In the genomic region with DNA sequence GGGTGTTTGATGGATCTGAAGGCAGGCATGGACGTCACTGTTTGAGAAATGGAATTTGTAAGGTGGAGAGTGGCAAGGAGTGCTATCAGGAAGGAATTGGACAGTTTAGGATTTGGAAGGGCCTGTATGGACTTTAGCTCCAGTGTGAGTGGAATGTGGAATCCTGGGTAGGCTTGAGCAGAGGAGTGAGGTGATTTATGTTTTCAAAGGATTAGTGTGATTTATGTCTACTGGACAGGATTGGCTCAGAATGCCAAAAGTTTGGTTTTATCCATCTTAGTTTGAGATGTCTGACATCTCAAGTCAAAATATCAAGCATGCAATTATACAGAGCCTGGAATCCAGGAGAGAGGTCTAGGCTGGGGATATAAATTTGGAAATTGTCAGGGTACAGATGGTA, we compare ENCODE assay signal across 29 mouse cellular contexts. TPM values are rescaled to one million over a fixed set of nuclear protein-coding genes. Genes with fewer than 3 reads are reported as not detected.
DNase-seq lines count a peak whose midpoint lies in the region; ATAC-seq and TF ChIP-seq lines count a peak whose summit lies in the region.
"Had no signal": no experiment of that assay in that cellular context is flagged by ENCODE, and none has a peak within 500 bp of the region (broad histone marks: within the 10 kb centered on the region; RNA-seq: fewer than 3 reads in every experiment).

No protein-coding gene starts in this region.

- no peak overlapping the region for H3K9ac ChIP-seq in kidney, embryonic 14.5 days (ENCODE audit: low read depth, low read length)
- no peak overlapping the region for H3K9ac ChIP-seq in stomach, embryonic 14.5 days (replicated peaks; ENCODE audit: low read depth, low read length)
- H3K9ac ChIP-seq in stomach, postnatal 0 days (ENCODE audit: low read length) = no peak overlapping the region
- H3K9ac ChIP-seq in stomach, embryonic 16.5 days (ENCODE audit: low read length) = no peak overlapping the region
- H3K9ac ChIP-seq: embryonic facial prominence, embryonic 12.5 days; embryonic facial prominence, embryonic 15.5 days; heart, embryonic 12.5 days; heart, embryonic 15.5 days; hindbrain, embryonic 13.5 days had no signal

- no peak overlapping the region for H3K4me2 ChIP-seq in kidney, embryonic 14.5 days (replicated peaks; ENCODE audit: low read depth, low read length)
- no peak overlapping the region for H3K4me2 ChIP-seq in stomach, embryonic 14.5 days (replicated peaks; ENCODE audit: low read depth, low read length)
- H3K4me2 ChIP-seq in stomach, postnatal 0 days (replicated peaks; ENCODE audit: low read depth) = no peak overlapping the region
- no peak overlapping the region for H3K4me2 ChIP-seq in stomach, embryonic 16.5 days (ENCODE audit: low read depth, low read length)
- H3K4me2 ChIP-seq: embryonic facial prominence, embryonic 12.5 days; embryonic facial prominence, embryonic 15.5 days; heart, embryonic 12.5 days; heart, embryonic 15.5 days; hindbrain, embryonic 13.5 days had no signal

- H3K27ac ChIP-seq in kidney, embryonic 14.5 days (ENCODE audit: low read depth, low read length) = no peak overlapping the region
- H3K27ac ChIP-seq in stomach, embryonic 14.5 days (ENCODE audit: low read length) = no peak overlapping the region
- H3K27ac ChIP-seq in stomach, postnatal 0 days (replicated peaks) = no peak overlapping the region
- H3K27ac ChIP-seq in embryonic fibroblast, embryonic 13.5 days (ENCODE audit: insufficient read depth, low read length) = peak overlapping the region; percentile 38; the same call in 1 of the 2 replicates
- no peak overlapping the region for H3K27ac ChIP-seq in stomach, embryonic 16.5 days (ENCODE audit: low read length)
- H3K27ac ChIP-seq in layer of hippocampus, adult 2 months = no peak overlapping the region
- H3K27ac ChIP-seq: embryonic facial prominence, embryonic 12.5 days; embryonic facial prominence, embryonic 15.5 days; forebrain, embryonic 10.5 days; heart, embryonic 15.5 days; hindbrain, embryonic 10.5 days; hindbrain, embryonic 13.5 days; hindbrain, postnatal 0 days had no signal

- no peaks in the 10 kb centered on the region for H3K27me3 ChIP-seq in kidney, embryonic 14.5 days (ENCODE audit: control insufficient read depth, insufficient read depth, low read length)
- H3K27me3 ChIP-seq in stomach, embryonic 14.5 days (ENCODE audit: control insufficient read depth, insufficient read depth, low read length) = no peaks in the 10 kb centered on the region
- no peaks in the 10 kb centered on the region for H3K27me3 ChIP-seq in stomach, postnatal 0 days (ENCODE audit: control insufficient read depth, insufficient read depth, low read length)
- no peaks in the 10 kb centered on the region for H3K27me3 ChIP-seq in stomach, embryonic 16.5 days (ENCODE audit: control insufficient read depth, insufficient read depth, low read length)
- H3K27me3 ChIP-seq: embryonic facial prominence, embryonic 12.5 days; embryonic facial prominence, embryonic 15.5 days; heart, embryonic 12.5 days; heart, embryonic 15.5 days; hindbrain, embryonic 13.5 days had no signal

- no peaks in the 10 kb centered on the region for H3K9me3 ChIP-seq in kidney, embryonic 14.5 days (ENCODE audit: control insufficient read depth, low read length)
- H3K9me3 ChIP-seq in stomach, embryonic 14.5 days (ENCODE audit: control insufficient read depth, low read depth, low read length) = no peaks in the 10 kb centered on the region
- H3K9me3 ChIP-seq in stomach, postnatal 0 days (ENCODE audit: control insufficient read depth, low read length) = no peaks in the 10 kb centered on the region
- no peaks in the 10 kb centered on the region for H3K9me3 ChIP-seq in stomach, embryonic 16.5 days (replicated peaks; ENCODE audit: control insufficient read depth, low read length)
- H3K9me3 ChIP-seq: embryonic facial prominence, embryonic 12.5 days; embryonic facial prominence, embryonic 15.5 days; forebrain, embryonic 10.5 days; heart, embryonic 12.5 days; heart, embryonic 15.5 days; hindbrain, embryonic 10.5 days; hindbrain, embryonic 13.5 days had no signal

- no peaks in the 10 kb centered on the region for H3K36me3 ChIP-seq in kidney, embryonic 14.5 days (ENCODE audit: control insufficient read depth, insufficient read depth, low read length)
- no peaks in the 10 kb centered on the region for H3K36me3 ChIP-seq in stomach, embryonic 14.5 days (ENCODE audit: control insufficient read depth, insufficient read depth, low read length)
- no peaks in the 10 kb centered on the region for H3K36me3 ChIP-seq in stomach, postnatal 0 days (ENCODE audit: control insufficient read depth, insufficient read depth, low read length)
- no peaks in the 10 kb centered on the region for H3K36me3 ChIP-seq in stomach, embryonic 16.5 days (ENCODE audit: control insufficient read depth, insufficient read depth, low read length)
- H3K36me3 ChIP-seq: embryonic facial prominence, embryonic 12.5 days; embryonic facial prominence, embryonic 15.5 days; forebrain, embryonic 10.5 days; heart, embryonic 12.5 days; heart, embryonic 15.5 days; hindbrain, embryonic 10.5 days; hindbrain, embryonic 13.5 days had no signal

- no peak for TF ChIP-seq CTCF in stomach, postnatal 0 days (IDR thresholded peaks at IDR 0.05; ENCODE audit: low read depth)
- no peak for TF ChIP-seq CTCF in embryonic fibroblast, embryonic 13.5 days (IDR thresholded peaks at IDR 0.05; ENCODE audit: borderline replicate concordance, insufficient read depth, low read length)
- TF ChIP-seq CTCF in layer of hippocampus, adult 2 months (conservative IDR thresholded peaks at IDR 0.05) = no peak

- peak; percentile 77; the same call in 1 of the 2 replicates for ATAC-seq in kidney, embryonic 14.5 days (ENCODE audit: low FRiP score, low TSS enrichment)
- peak; percentile 65; the same call in 1 of the 2 replicates for ATAC-seq in stomach, embryonic 14.5 days (ENCODE audit: insufficient number of reproducible peaks, insufficient read depth, low FRiP score, low read depth)
- ATAC-seq in stomach, postnatal 0 days (ENCODE audit: low FRiP score, low TSS enrichment) = no peak
- peak; percentile 40; the same call in 1 of the 2 replicates for ATAC-seq in stomach, embryonic 16.5 days (ENCODE audit: insufficient read depth, low FRiP score)
- no peak for ATAC-seq in inflammation-experienced regulatory T-cells, adult 6 months
- ATAC-seq: activated CD4-positive, CD25-positive, alpha-beta regulatory T cell, adult 4 months; forebrain, embryonic 14.5 days; hindbrain, postnatal 0 days had no signal

- WGBS in kidney, embryonic 14.5 days = 33% methylated on average over 1 of the region's 1 CpGs
- WGBS in stomach, embryonic 14.5 days = 37% methylated on average over 1 of the region's 1 CpGs
- WGBS in stomach, postnatal 0 days = 37% methylated on average over 1 of the region's 1 CpGs
- 22% methylated on average over 1 of the region's 1 CpGs for WGBS in stomach, embryonic 16.5 days

- TF ChIP-seq EP300 in stomach, postnatal 0 days (optimal IDR thresholded peaks at IDR 0.05) = no peak

- DNase-seq in kidney, postnatal 36 days = no peak
- DNase-seq in stomach, postnatal 0 days (ENCODE audit: low spot score) = no peak
- no peak for DNase-seq in layer of hippocampus, adult 2 months (ENCODE audit: low spot score in 2 of 2)
- DNase-seq: adrenal gland, adult 8-10 months; adrenal gland, postnatal 25 days; cerebellum, adult 11-12 months; cerebellum, adult 8-10 months; cerebellum, postnatal 10 days; cerebellum, postnatal 36 days; gastrocnemius, postnatal 25 days; heart, adult 18-20 months; heart, postnatal 10 days; heart, postnatal 36 days had no signal

- TF ChIP-seq POLR2A in embryonic fibroblast, embryonic 13.5 days (IDR thresholded peaks at IDR 0.05; ENCODE audit: low read depth, low read length) = no peak

- H3K4me1 ChIP-seq in kidney, embryonic 14.5 days (ENCODE audit: control insufficient read depth, insufficient read depth, low read length) = no peaks in the 10 kb centered on the region; the same call in 1 of the 2 replicates
- no peaks in the 10 kb centered on the region for H3K4me1 ChIP-seq in stomach, embryonic 14.5 days (ENCODE audit: control insufficient read depth, insufficient read depth, low read length)
- no peaks in the 10 kb centered on the region for H3K4me1 ChIP-seq in stomach, postnatal 0 days (replicated peaks; ENCODE audit: control insufficient read depth, insufficient read depth)
- H3K4me1 ChIP-seq in embryonic fibroblast, embryonic 13.5 days (ENCODE audit: control insufficient read depth, insufficient read depth, low read length) = no peaks in the 10 kb centered on the region; the same call in 1 of the 2 replicates
- H3K4me1 ChIP-seq in stomach, embryonic 16.5 days (ENCODE audit: control insufficient read depth, insufficient read depth, low read length) = no peaks in the 10 kb centered on the region; the same call in 1 of the 2 replicates
- H3K4me1 ChIP-seq: embryonic facial prominence, embryonic 12.5 days; embryonic facial prominence, embryonic 15.5 days; forebrain, embryonic 10.5 days; heart, embryonic 15.5 days; hindbrain, embryonic 10.5 days; hindbrain, embryonic 13.5 days had no signal

- no peak overlapping the region for H3K4me3 ChIP-seq in kidney, embryonic 14.5 days (ENCODE audit: low read length)
- no peak overlapping the region for H3K4me3 ChIP-seq in stomach, embryonic 14.5 days (ENCODE audit: low read depth, low read length)
- H3K4me3 ChIP-seq in stomach, postnatal 0 days (ENCODE audit: low read depth, low read length) = no peak overlapping the region
- H3K4me3 ChIP-seq in embryonic fibroblast, embryonic 13.5 days (ENCODE audit: insufficient read depth, low read length) = no peak overlapping the region
- no peak overlapping the region for H3K4me3 ChIP-seq in stomach, embryonic 16.5 days (replicated peaks; ENCODE audit: low read length)
- H3K4me3 ChIP-seq in layer of hippocampus, adult 2 months = no peak overlapping the region
- H3K4me3 ChIP-seq: embryonic facial prominence, embryonic 12.5 days; embryonic facial prominence, embryonic 15.5 days; erythroblast, embryonic 14.5 days; forebrain, embryonic 10.5 days; heart, embryonic 12.5 days; heart, embryonic 15.5 days; hindbrain, embryonic 10.5 days; hindbrain, embryonic 13.5 days had no signal

RNA-seq across cellular contexts. Expression of a gene that starts 37.9 kb away (rescaled TPM):
- 30.8 and 42.7 TPM in 2 replicates for polyA plus RNA-seq in kidney, embryonic 14.5 days (2014; fragmentation: Nextera tagmentation; extraction: Ambion mirVana)
- polyA plus RNA-seq in stomach, embryonic 14.5 days (2014; fragmentation: Nextera tagmentation; extraction: Ambion mirVana) = 40.9 and 42.4 TPM in 2 replicates
- polyA plus RNA-seq in stomach, postnatal 0 days (2015; fragmentation: Nextera tagmentation; extraction: Ambion mirVana) = 16.8 and 21.5 TPM in 2 replicates
- 10.8 and 20.9 TPM in 2 replicates for polyA plus RNA-seq in embryonic fibroblast, embryonic 13.5 days (2011; ENCODE audit: insufficient read length, low read depth, missing spikeins)
- 24.8 and 25.7 TPM in 2 replicates for polyA plus RNA-seq in stomach, embryonic 16.5 days (2015; fragmentation: Nextera tagmentation; extraction: Ambion mirVana)
- 10 to 100 TPM; 10.7 to 16.6 (median 14.7) TPM for polyA plus RNA-seq in inflammation-experienced regulatory T-cells, adult 6 months (2017; shearing (Covaris generic))
- total RNA-seq in layer of hippocampus, adult 2 months (2021) = 10 to 100 TPM; 26.0 to 32.8 TPM

Comparison
In these comparisons a context has a peak if more than half of its experiments do, and no peak if none do; other contexts are left out.
1. ATAC-seq: peak in kidney, embryonic 14.5 days (single experiment), stomach, embryonic 14.5 days (single experiment) and stomach, embryonic 16.5 days (single experiment); none in stomach, postnatal 0 days (single experiment) and inflammation-experienced regulatory T-cells, adult 6 months (single experiment).